Mouse (Mus musculus) lung, postnatal 25 days (tissue): ENCODE measurements around the gene Adamts17.
A peak's percentile ranks its signal among the peaks of the same experiment; 100 is the strongest.

Source experiments
- DNase-seq: peaks from one replicate; pipeline ENCODE4 v3.0.0; 2022; ENCODE audit warnings: low spot score

The Adamts17 gene

DNA sequence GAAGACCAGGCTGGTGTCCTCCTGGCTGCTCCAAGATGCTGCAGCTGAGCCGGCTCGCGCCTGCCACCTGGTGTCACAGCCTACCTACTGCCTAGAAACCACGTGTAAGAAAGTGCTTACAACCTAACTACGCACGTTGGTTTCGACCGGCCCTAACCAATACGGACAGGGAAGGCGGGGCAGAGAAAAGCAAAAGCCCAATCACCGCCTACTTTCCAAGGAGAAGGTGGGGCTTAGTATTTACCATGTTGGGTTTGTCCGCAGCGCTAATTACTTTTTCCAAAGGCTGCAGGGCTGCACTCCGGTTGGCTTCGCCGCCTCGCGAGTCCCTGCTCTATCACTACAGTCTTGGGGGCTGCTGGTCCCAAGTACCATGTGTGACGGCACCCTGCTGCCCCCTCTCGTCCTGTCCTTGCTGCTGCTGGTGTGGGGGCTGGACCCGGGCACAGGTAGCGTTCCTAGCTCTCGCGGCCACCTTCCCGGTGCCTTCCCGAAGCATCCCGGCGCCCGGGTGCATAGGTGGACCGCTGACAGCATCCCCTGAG lies at the start of gene Adamts17:
Gene Adamts17, plus strand, starts transcription at position 273 of the 545 bp plus-strand sequence.
- peak; percentile 96 for DNase-seq

- DNase-seq: peak; percentile 55
These were observed 49.4 kb upstream of the Adamts17 start for GRCm38 (mm10) chr7:66789860-66790748.

- DNase-seq: no peak
These were observed 48.5 kb upstream of the Adamts17 start for GRCm38 (mm10) chr7:66791022-66791421.

DNA sequence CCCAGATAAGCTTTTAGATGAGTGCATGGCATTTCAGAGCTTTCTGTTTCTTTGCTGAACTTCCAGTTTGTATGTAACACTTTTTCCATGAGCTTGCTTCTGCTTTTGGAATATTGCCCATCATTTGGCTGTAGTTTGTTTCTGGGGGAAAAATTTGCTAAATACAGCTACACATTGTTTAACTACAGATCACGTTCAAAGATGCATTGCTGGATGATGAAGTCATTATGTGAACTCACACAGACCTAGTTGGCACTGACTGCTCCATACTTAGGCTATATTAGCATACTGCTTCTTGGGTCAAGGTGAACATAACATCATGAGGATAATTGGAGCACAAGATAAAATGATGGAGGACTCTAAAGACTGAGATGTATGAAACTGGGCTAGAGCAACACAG lies 42.6 kb upstream of the Adamts17 start:
- DNase-seq: no peak

DNA sequence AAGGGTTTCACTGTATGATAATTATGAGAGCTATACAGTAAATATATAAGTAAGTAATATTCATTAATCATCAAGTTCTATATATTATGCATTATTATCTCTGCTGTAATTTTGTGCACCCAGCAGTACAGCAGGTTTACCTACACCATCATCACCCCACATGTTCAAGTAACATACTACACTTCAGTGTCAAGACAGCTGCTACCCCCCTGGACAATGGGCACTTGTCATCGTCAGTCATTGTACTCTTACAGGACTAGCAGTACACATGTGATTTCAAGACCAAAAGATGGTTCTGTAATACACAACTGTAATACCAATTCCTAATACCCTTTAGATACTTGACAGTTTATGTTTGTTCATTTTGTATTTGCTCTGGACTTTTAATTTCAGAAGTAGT lies 42.2 kb upstream of the Adamts17 start:
- no peak for DNase-seq

GRCm38 (mm10) chr7:66798826-66799225 lies 40.7 kb upstream of the Adamts17 start:
- no peak for DNase-seq

DNA sequence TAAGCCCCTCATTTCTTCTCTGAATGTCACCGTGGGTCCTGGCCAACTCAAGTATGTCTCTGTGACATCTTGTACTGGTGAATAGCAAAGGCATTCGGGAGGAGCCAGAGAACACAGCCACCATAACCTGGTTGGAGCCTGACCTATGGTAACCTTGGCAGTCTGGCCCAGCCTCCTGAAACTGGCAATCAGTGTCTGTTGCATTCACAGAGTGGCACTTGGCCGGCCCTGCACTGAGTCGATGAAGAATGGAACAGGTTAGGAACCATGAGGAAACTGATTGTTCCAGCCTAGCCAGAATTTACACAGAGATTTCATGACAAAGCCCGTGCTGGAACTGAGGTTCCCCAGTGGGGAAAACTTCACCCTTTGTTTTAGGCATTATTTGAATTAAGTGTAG lies 38.8 kb upstream of the Adamts17 start:
- DNase-seq: no peak

DNA sequence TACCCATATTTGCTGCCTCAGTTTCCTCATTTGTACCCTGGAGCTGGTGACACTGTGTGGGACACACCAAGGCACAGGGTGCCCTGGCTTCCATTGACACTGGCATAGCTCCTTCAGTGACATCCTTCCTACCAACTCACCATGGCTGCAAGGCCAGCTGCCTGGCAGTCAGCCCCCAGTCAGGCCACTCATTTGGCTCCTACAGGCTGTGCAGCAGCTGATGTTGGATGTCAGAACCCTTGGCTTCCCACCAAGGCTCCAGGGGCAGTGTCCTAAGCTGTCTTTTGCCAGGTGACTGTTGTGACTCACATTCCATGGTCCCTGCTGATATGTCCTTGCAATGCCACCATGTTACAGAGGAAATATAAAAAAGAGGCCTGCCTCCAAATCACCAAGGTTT lies 37.8 kb upstream of the Adamts17 start:
- no peak for DNase-seq

DNA sequence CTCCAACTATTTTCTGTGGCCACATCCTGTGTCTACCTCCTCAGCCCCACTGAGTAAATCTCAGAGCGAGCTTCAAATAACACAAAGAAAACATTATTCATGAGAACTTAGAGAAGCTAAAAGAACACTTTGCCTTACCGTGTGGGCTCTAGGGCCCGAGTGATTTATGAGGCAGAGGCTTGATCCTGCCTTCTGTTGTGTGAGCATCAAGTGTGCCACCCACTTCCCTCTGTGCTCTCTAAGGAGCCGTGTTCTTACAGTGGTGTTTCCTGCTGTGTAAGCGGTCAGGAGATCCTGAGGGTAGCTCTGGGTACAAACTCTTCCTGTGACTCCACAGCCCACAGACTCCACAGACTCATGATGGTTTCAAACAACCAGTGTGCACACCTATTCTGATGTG lies 35.7 kb upstream of the Adamts17 start:
- no peak for DNase-seq

GRCm38 (mm10) chr7:66806801-66807200 lies 32.7 kb upstream of the Adamts17 start:
- no peak for DNase-seq

- no peak for DNase-seq
These were observed 29.1 kb upstream of the Adamts17 start for GRCm38 (mm10) chr7:66810436-66810835.

- DNase-seq: no peak
These were observed 28.2 kb upstream of the Adamts17 start for GRCm38 (mm10) chr7:66811294-66811693.

DNA sequence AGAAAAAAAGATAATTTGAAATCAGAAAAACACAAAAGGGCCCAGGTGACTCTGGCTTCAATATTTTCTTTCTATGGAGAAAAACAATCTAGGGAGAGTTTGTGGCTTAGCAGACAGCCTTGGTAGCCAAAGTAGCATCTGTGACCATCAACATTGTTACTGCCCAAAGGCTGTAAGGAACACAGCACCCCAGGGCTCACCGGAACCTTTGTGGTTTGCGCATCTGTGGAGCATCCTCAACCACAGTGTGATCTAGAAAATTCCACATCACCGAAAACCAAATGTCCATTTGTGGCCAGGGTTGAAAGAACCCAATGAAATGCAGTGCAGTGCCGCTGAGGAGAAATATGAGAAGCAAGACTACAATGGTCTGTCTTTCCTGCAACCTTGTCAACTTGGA lies 27.2 kb upstream of the Adamts17 start:
- no peak for DNase-seq

- DNase-seq: no peak
These were observed 26.8 kb upstream of the Adamts17 start for GRCm38 (mm10) chr7:66812737-66813136.

DNA sequence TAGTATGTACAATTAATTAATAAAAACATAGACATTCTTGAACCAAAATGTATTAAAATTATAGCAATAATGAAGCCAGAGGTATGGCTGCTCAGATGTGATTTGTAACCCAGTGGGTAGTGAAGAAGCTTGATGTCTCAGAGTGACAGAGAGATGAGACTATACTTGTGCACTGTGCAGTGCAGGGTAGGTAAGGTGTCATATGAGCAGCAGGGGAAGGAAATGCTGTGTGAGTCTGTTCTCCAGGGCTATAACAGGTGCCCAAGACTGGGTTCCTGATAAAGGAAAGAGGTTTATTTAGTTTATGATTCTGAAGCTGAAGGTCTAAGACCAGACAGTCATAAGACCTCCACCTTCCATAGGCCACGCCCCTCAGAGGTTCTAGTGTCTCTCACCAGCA lies 26.4 kb upstream of the Adamts17 start:
- DNase-seq: no peak

- no peak for DNase-seq
These were observed 24.0 kb upstream of the Adamts17 start for GRCm38 (mm10) chr7:66815526-66815925.

GRCm38 (mm10) chr7:66820034-66820433 lies 19.5 kb upstream of the Adamts17 start:
- DNase-seq: peak; percentile 56

GRCm38 (mm10) chr7:66830803-66831202 lies 8.7 kb upstream of the Adamts17 start:
- no peak for DNase-seq

GRCm38 (mm10) chr7:66831295-66831694 lies 8.2 kb upstream of the Adamts17 start:
- peak; percentile 52 for DNase-seq

DNA sequence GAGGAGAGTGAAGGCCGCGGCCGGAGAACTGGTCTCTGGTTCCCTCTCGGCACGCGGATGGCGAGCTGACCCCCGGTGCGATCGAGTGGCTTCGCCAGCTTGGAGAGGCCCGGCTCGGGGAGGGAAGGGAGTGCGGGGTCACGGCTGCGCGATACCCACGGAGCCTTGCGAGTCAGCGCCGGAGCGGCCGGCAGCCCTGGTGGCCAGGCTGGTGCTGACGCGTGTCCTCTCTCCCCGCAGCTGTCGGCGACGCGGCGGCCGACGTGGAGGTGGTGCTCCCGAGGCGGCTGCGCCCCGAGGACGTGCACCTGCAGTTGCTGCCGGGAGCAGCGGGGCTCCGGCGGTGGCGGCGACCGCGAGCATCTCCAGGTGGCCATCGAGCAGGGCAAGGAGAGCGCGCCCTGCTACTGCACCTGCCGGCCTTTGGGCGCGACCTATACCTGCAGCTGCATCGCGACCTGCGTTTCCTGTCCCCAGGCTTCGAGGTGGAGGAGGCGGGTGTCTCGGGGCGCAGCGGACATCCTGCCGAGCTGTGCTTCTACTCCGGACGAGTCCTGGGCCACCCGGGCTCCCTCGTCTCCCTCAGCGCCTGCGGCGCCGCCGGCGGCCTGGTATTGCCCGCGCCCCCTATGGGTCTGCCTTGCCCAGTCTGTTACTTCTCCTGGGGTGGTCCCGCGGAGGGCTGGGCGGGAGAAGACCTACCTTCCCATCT lies 629 bp downstream of the Adamts17 start:
- peak; percentile 21 for DNase-seq

DNA sequence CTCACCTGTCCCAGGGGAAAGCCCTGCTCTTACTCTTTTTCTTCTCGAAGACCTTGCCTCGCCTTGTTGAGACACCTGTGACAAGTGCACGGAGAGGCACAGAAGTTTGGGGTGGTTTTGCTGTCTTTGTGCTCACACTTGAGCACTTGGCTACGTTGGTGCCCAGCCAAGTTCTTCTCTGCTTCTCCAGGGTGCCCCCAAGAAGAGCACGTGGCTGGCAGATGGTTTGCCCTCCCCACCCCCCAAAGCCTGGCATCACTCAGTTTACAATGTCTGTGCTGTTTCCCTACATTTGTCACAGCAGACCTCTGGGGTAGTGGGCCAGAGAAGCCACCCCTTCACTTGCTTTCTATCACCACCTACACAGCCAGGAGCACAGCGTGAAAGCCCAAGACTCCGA lies 1.6 kb downstream of the Adamts17 start:
- no peak for DNase-seq

DNA sequence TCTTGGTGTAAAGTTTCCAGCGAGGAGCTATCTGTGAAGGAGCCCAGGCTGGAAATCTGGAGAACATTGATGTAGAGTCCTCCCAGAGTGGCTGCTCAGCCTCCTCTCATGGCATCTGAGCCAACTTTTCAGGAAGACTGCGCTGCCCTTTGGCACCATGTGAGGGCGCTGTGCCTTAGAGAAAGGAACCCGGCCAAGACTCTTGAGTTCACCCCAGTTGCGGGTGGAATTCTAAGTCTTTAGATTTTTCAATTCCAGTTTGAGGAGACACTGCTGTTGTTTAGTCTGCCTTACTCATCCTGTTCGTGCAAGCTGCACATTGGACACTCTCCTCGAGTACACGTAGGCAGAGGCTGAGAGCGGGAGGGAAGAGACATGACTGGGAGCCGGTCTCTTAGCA lies 2.5 kb downstream of the Adamts17 start:
- DNase-seq: peak; percentile 74

- no peak for DNase-seq
These were observed 4.3 kb downstream of the Adamts17 start for GRCm38 (mm10) chr7:66843846-66844245.
